Mouse (Mus musculus): Measurements from ENCODE around the gene Gm3543.
"Not testable (repeated sequence)": the region's sequence is repeated elsewhere in the genome, so short reads cannot be mapped to it uniquely, and the experiment has no call there.

The Gm3543 gene

GRCm38 (mm10) chr14:41983225-41983624 lies at the start of gene Gm3543:
Gene Gm3543 (minus strand): TSS chr14:41983325.
- not testable (repeated sequence) for DNase-seq (ENCODE audit: low spot score in 2 of 2)

- not testable (repeated sequence) for DNase-seq (ENCODE audit: low spot score in 2 of 2)
Observed at GRCm38 (mm10) chr14:41968596-41968995, 14.5 kb downstream of the Gm3543 start.

- not testable (repeated sequence) for DNase-seq (ENCODE audit: low spot score in 2 of 2)
Observed at GRCm38 (mm10) chr14:41967827-41968226, 15.3 kb downstream of the Gm3543 start, which contains the start of gene Gm6401. Gene Gm6401 (minus strand): TSS chr14:41967927.

GRCm38 (mm10) chr14:41964095-41964494 lies 19.0 kb downstream of the Gm3543 start:
- DNase-seq (ENCODE audit: low spot score in 2 of 2): not testable (repeated sequence)

- DNase-seq (ENCODE audit: low spot score in 2 of 2): not testable (repeated sequence)
Observed at GRCm38 (mm10) chr14:41943695-41944094, 39.4 kb downstream of the Gm3543 start, which contains the start of gene 1700024B05Rik. Gene 1700024B05Rik (plus strand): TSS chr14:41943995.
